Mouse (Mus musculus): Measurements from ENCODE around the gene Gm49366. TPM values are rescaled to one million over a fixed set of nuclear protein-coding genes. Genes with fewer than 3 reads are reported as not detected.
"Not testable (repeated sequence)": the region's sequence is repeated elsewhere in the genome, so short reads cannot be mapped to it uniquely, and the experiment has no call there.

Gm49366 gene
- total and polyA plus RNA-seq, 3 experiments = not detected

- WGBS = 72% methylated on average over 5 of the region's 5 CpGs
- H3K79me2 ChIP-seq (replicated peaks; ENCODE audit: control insufficient read depth, insufficient read depth, low read length) = no peaks in the 10 kb centered on the region
- no peak overlapping the region for H3K9ac ChIP-seq (ENCODE audit: low read depth, low read length)
- H3K27ac ChIP-seq = no peak overlapping the region
- no peaks in the 10 kb centered on the region for H3K36me3 ChIP-seq (ENCODE audit: control insufficient read depth, insufficient read depth, low read length)
- TF ChIP-seq POLR2A (IDR thresholded peaks at IDR 0.05; ENCODE audit: insufficient read depth, low read depth, low read length) (no peak), CTCF (IDR thresholded peaks at IDR 0.05) (peak; percentile 52), EP300 (IDR thresholded peaks at IDR 0.05; ENCODE audit: insufficient read depth, low read depth, low read length) (no peak)
- H3K4me3 ChIP-seq = no peak overlapping the region
- DNase-seq = no peak
- no peaks in the 10 kb centered on the region for H3K27me3 ChIP-seq (ENCODE audit: control insufficient read depth, insufficient read depth, low read length)
- intact Hi-C loops (cut with DNase I) = loop anchor here (5.0 to 10.0 kb wide), 2 partner anchors 182 to 351 kb away; no protein-coding TSS in a partner anchor
- H3K4me1 ChIP-seq (ENCODE audit: control insufficient read depth, insufficient read depth, low read length) = no peaks in the 10 kb centered on the region
Measured at GRCm38 (mm10) chr12:84063228-84063627, 24.5 kb downstream of the Gm49366 start.

GRCm38 (mm10) chr12:84063833-84064232 lies 25.1 kb downstream of the Gm49366 start:
- Histone ChIP-seq H3K36me3 (ENCODE audit: control insufficient read depth, insufficient read depth, low read length) (no peaks in the 10 kb centered on the region), H3K79me2 (replicated peaks; ENCODE audit: control insufficient read depth, insufficient read depth, low read length) (no peaks in the 10 kb centered on the region), H3K9ac (ENCODE audit: low read depth, low read length) (no peak overlapping the region), H3K4me3 (no peak overlapping the region), H3K27me3 (ENCODE audit: control insufficient read depth, insufficient read depth, low read length) (no peaks in the 10 kb centered on the region), H3K4me1 (ENCODE audit: control insufficient read depth, insufficient read depth, low read length) (no peaks in the 10 kb centered on the region), H3K27ac (no peak overlapping the region)
- no peak for DNase-seq
- intact Hi-C loops (cut with DNase I) = loop anchor here (5.0 to 10.0 kb wide), 2 partner anchors 181 to 352 kb away; no protein-coding TSS in a partner anchor
- no peak for TF ChIP-seq POLR2A (IDR thresholded peaks at IDR 0.05; ENCODE audit: insufficient read depth, low read depth, low read length)
- TF ChIP-seq EP300 (IDR thresholded peaks at IDR 0.05; ENCODE audit: insufficient read depth, low read depth, low read length) = no peak
- TF ChIP-seq CTCF (IDR thresholded peaks at IDR 0.05) = no peak
- WGBS = 72% methylated on average over 2 of the region's 2 CpGs

GRCm38 (mm10) chr12:84064621-84065020 lies 25.9 kb downstream of the Gm49366 start:
- no peak for DNase-seq
- Histone ChIP-seq H3K79me2 (replicated peaks; ENCODE audit: control insufficient read depth, insufficient read depth, low read length) (no peaks in the 10 kb centered on the region), H3K27ac (no peak overlapping the region), H3K9ac (ENCODE audit: low read depth, low read length) (no peak overlapping the region), H3K36me3 (ENCODE audit: control insufficient read depth, insufficient read depth, low read length) (no peaks in the 10 kb centered on the region), H3K4me3 (no peak overlapping the region), H3K27me3 (ENCODE audit: control insufficient read depth, insufficient read depth, low read length) (no peaks in the 10 kb centered on the region), H3K4me1 (ENCODE audit: control insufficient read depth, insufficient read depth, low read length) (no peaks in the 10 kb centered on the region)
- TF ChIP-seq EP300 (IDR thresholded peaks at IDR 0.05; ENCODE audit: insufficient read depth, low read depth, low read length) = no peak
- no peak for TF ChIP-seq CTCF (IDR thresholded peaks at IDR 0.05)
- TF ChIP-seq POLR2A (IDR thresholded peaks at IDR 0.05; ENCODE audit: insufficient read depth, low read depth, low read length) = no peak
- WGBS = 66% methylated on average over 8 of the region's 8 CpGs
- intact Hi-C loops (cut with DNase I) = loop anchor here (5.0 to 10.0 kb wide), 2 partner anchors 180 to 352 kb away; no protein-coding TSS in a partner anchor

GRCm38 (mm10) chr12:84067752-84068151 lies 29.0 kb downstream of the Gm49366 start:
- Histone ChIP-seq H3K36me3 (ENCODE audit: control insufficient read depth, insufficient read depth, low read length) (no peaks in the 10 kb centered on the region), H3K9ac (ENCODE audit: low read depth, low read length) (no peak overlapping the region), H3K4me3 (no peak overlapping the region), H3K79me2 (replicated peaks; ENCODE audit: control insufficient read depth, insufficient read depth, low read length) (no peaks in the 10 kb centered on the region), H3K27me3 (ENCODE audit: control insufficient read depth, insufficient read depth, low read length) (no peaks in the 10 kb centered on the region), H3K27ac (no peak overlapping the region), H3K4me1 (ENCODE audit: control insufficient read depth, insufficient read depth, low read length) (no peaks in the 10 kb centered on the region)
- intact Hi-C loops (cut with DNase I) = loop anchor here (10.0 kb wide), 1 partner anchor 177 kb away; no protein-coding TSS in a partner anchor
- no peak for TF ChIP-seq POLR2A (IDR thresholded peaks at IDR 0.05; ENCODE audit: insufficient read depth, low read depth, low read length)
- no peak for TF ChIP-seq EP300 (IDR thresholded peaks at IDR 0.05; ENCODE audit: insufficient read depth, low read depth, low read length)
- TF ChIP-seq CTCF (IDR thresholded peaks at IDR 0.05) = no peak
- no peak for DNase-seq
- WGBS = 75% methylated on average over 4 of the region's 4 CpGs

- H3K9ac ChIP-seq (ENCODE audit: low read depth, low read length) = no peak overlapping the region
- DNase-seq = no peak
- TF ChIP-seq POLR2A (IDR thresholded peaks at IDR 0.05; ENCODE audit: insufficient read depth, low read depth, low read length) (no peak), CTCF (IDR thresholded peaks at IDR 0.05) (no peak), EP300 (IDR thresholded peaks at IDR 0.05; ENCODE audit: insufficient read depth, low read depth, low read length) (no peak)
- no peaks in the 10 kb centered on the region for H3K36me3 ChIP-seq (ENCODE audit: control insufficient read depth, insufficient read depth, low read length)
- no peak overlapping the region for H3K27ac ChIP-seq
- no peaks in the 10 kb centered on the region for H3K4me1 ChIP-seq (ENCODE audit: control insufficient read depth, insufficient read depth, low read length)
- intact Hi-C loops (cut with DNase I) = loop anchor here (10.0 kb wide), 1 partner anchor 177 kb away; no protein-coding TSS in a partner anchor
- WGBS = 74% methylated on average over 8 of the region's 8 CpGs
- H3K4me3 ChIP-seq = no peak overlapping the region
- no peaks in the 10 kb centered on the region for H3K79me2 ChIP-seq (replicated peaks; ENCODE audit: control insufficient read depth, insufficient read depth, low read length)
- no peaks in the 10 kb centered on the region for H3K27me3 ChIP-seq (ENCODE audit: control insufficient read depth, insufficient read depth, low read length)
Measured at GRCm38 (mm10) chr12:84068296-84068695, 29.6 kb downstream of the Gm49366 start.

GRCm38 (mm10) chr12:84068986-84069385 lies 30.3 kb downstream of the Gm49366 start, which contains the start of gene Acot5:
Gene Acot5, plus strand, starts transcription at chr12:84069325.
- no peaks in the 10 kb centered on the region for H3K27me3 ChIP-seq (ENCODE audit: control insufficient read depth, insufficient read depth, low read length)
- H3K9ac ChIP-seq (ENCODE audit: low read depth, low read length) = no peak within 1 kb of the TSS
- no peaks in the 10 kb centered on the region for H3K79me2 ChIP-seq (replicated peaks; ENCODE audit: control insufficient read depth, insufficient read depth, low read length)
- no peak for DNase-seq
- 53% methylated on average over 9 of the region's 9 CpGs for WGBS
- no peak within 1 kb of the TSS for H3K4me3 ChIP-seq
- TF ChIP-seq POLR2A (IDR thresholded peaks at IDR 0.05; ENCODE audit: insufficient read depth, low read depth, low read length) = no peak
- TF ChIP-seq CTCF (IDR thresholded peaks at IDR 0.05) = no peak
- TF ChIP-seq EP300 (IDR thresholded peaks at IDR 0.05; ENCODE audit: insufficient read depth, low read depth, low read length) = no peak
- no peaks in the 10 kb centered on the region for H3K36me3 ChIP-seq (ENCODE audit: control insufficient read depth, insufficient read depth, low read length)
- no peak within 1 kb of the TSS for H3K27ac ChIP-seq
- intact Hi-C loops (cut with DNase I) = loop anchor here (10.0 kb wide), 1 partner anchor 176 kb away; no protein-coding TSS in a partner anchor
- no peaks in the 10 kb centered on the region for H3K4me1 ChIP-seq (ENCODE audit: control insufficient read depth, insufficient read depth, low read length)

GRCm38 (mm10) chr12:84069582-84069981 lies 30.8 kb downstream of the Gm49366 start:
- not testable (repeated sequence) for H3K4me3 ChIP-seq; H3K36me3 ChIP-seq (ENCODE audit: control insufficient read depth, insufficient read depth, low read length); H3K27me3 ChIP-seq (ENCODE audit: control insufficient read depth, insufficient read depth, low read length); H3K9ac ChIP-seq (ENCODE audit: low read depth, low read length); H3K79me2 ChIP-seq (replicated peaks; ENCODE audit: control insufficient read depth, insufficient read depth, low read length); H3K4me1 ChIP-seq (ENCODE audit: control insufficient read depth, insufficient read depth, low read length); H3K27ac ChIP-seq
- 3% methylated on average over 44 of the region's 52 CpGs for WGBS
- intact Hi-C loops (cut with DNase I) = loop anchor here (10.0 kb wide), 1 partner anchor 175 kb away; no protein-coding TSS in a partner anchor
- DNase-seq = peak; percentile 44 to 45
